ENCODE assay signal across 29 mouse cellular contexts in the genomic region with DNA sequence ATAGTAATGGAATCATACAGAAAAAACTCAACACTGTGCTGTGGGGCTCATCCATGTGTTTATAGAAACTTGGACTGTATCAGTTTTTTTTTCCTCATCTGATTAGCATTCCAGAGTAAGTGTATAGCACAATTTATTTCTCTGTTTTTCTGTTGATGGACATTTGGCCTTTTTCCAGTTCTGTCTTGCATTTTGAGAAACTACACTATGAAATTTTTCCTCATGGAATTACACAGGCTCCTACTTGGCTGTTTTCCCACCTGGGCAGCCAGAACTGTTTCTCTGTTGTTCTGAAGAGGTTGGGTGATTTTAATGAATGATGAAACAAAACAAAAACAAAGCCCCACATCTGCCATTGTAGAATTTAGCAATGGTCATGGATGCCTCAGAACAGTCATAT.
DNase-seq lines count a peak whose midpoint lies in the region; ATAC-seq and TF ChIP-seq lines count a peak whose summit lies in the region.
"Had no signal": no experiment of that assay in that cellular context is flagged by ENCODE, and none has a peak within 500 bp of the region (broad histone marks: within the 10 kb centered on the region; RNA-seq: fewer than 3 reads in every experiment).

No protein-coding gene starts in this region.

- H3K4me1 ChIP-seq in forebrain, embryonic 14.5 days (ENCODE audit: control insufficient read depth, insufficient read depth, low read length), result no peaks in the 10 kb centered on the region
- H3K4me1 ChIP-seq in forebrain, embryonic 10.5 days, result no peaks in the 10 kb centered on the region
- H3K4me1 ChIP-seq in lung, embryonic 14.5 days (ENCODE audit: insufficient read depth), result no peaks in the 10 kb centered on the region
- H3K4me1 ChIP-seq: embryonic facial prominence, embryonic 12.5 days; intestine, embryonic 15.5 days; limb, embryonic 13.5 days; midbrain, embryonic 12.5 days; neural tube, embryonic 15.5 days had no signal

- no peak overlapping the region for H3K27ac ChIP-seq in forebrain, embryonic 14.5 days (ENCODE audit: low read depth, low read length)
- H3K27ac ChIP-seq in forebrain, embryonic 10.5 days, result no peak overlapping the region
- no peak overlapping the region for H3K27ac ChIP-seq in lung, embryonic 14.5 days (ENCODE audit: low read depth)
- H3K27ac ChIP-seq: embryonic facial prominence, embryonic 12.5 days; heart, embryonic 13.5 days; intestine, embryonic 15.5 days; left cerebral cortex, adult 2 months; limb, embryonic 13.5 days; midbrain, embryonic 12.5 days; neural tube, embryonic 15.5 days had no signal

- H3K4me2 ChIP-seq in forebrain, embryonic 14.5 days (ENCODE audit: low read length), result no peak overlapping the region
- H3K4me2 ChIP-seq in lung, embryonic 14.5 days, result no peak overlapping the region
- H3K4me2 ChIP-seq: embryonic facial prominence, embryonic 12.5 days; heart, embryonic 13.5 days; intestine, embryonic 15.5 days; limb, embryonic 13.5 days; liver, embryonic 11.5 days; midbrain, embryonic 12.5 days; neural tube, embryonic 15.5 days had no signal

- no peaks in the 10 kb centered on the region for H3K9me3 ChIP-seq in forebrain, embryonic 14.5 days (replicated peaks; ENCODE audit: control insufficient read depth, low read length)
- H3K9me3 ChIP-seq in forebrain, embryonic 10.5 days, result no peaks in the 10 kb centered on the region
- H3K9me3 ChIP-seq in lung, embryonic 14.5 days (ENCODE audit: low read depth, low read length), result no peaks in the 10 kb centered on the region
- H3K9me3 ChIP-seq: embryonic facial prominence, embryonic 12.5 days; heart, embryonic 13.5 days; intestine, embryonic 15.5 days; limb, embryonic 13.5 days; midbrain, embryonic 12.5 days; neural tube, embryonic 15.5 days had no signal

- H3K27me3 ChIP-seq in forebrain, embryonic 14.5 days (replicated peaks; ENCODE audit: control insufficient read depth, insufficient read depth, low read length), result no peaks in the 10 kb centered on the region
- H3K27me3 ChIP-seq in forebrain, embryonic 10.5 days (ENCODE audit: poor library complexity, severe bottlenecking), result no peaks in the 10 kb centered on the region
- no peaks in the 10 kb centered on the region for H3K27me3 ChIP-seq in lung, embryonic 14.5 days (ENCODE audit: insufficient read depth, low read length)
- H3K27me3 ChIP-seq: embryonic facial prominence, embryonic 12.5 days; heart, embryonic 13.5 days; intestine, embryonic 15.5 days; limb, embryonic 13.5 days; midbrain, embryonic 12.5 days; neural tube, embryonic 15.5 days had no signal

- peak; percentile 48 for DNase-seq in forebrain, embryonic 14.5 days (ENCODE audit: low spot score)
- DNase-seq in forebrain, embryonic 10.5 days (ENCODE audit: extremely low spot score, low spot score), result no peak
- peak; percentile 58 for DNase-seq in lung, embryonic 14.5 days
- no peak for DNase-seq in lung, postnatal 25 days (ENCODE audit: low spot score)
- peak; percentile 13 for DNase-seq in retina, postnatal 1 day
- DNase-seq in retina, embryonic 14.5 days (ENCODE audit: low spot score), result no peak
- no peak for DNase-seq in thymus, postnatal 0 days (ENCODE audit: low spot score)
- DNase-seq: adrenal gland, adult 8-10 months; B cell, adult 2 months; cerebellum, adult 11-12 months; forebrain, postnatal 0 days; gastrocnemius, postnatal 10 days; heart, postnatal 10 days; kidney, adult 9 months; kidney, postnatal 25 days; lung, postnatal 36 days; right cerebral cortex, adult 18-20 months; spleen, adult 18-20 months; thymus, postnatal 25 days had no signal

- H3K4me3 ChIP-seq in forebrain, embryonic 14.5 days (ENCODE audit: low read depth, low read length), result no peak overlapping the region
- no peak overlapping the region for H3K4me3 ChIP-seq in forebrain, embryonic 10.5 days
- H3K4me3 ChIP-seq in lung, embryonic 14.5 days (ENCODE audit: low read depth, low read length), result no peak overlapping the region
- H3K4me3 ChIP-seq: embryonic facial prominence, embryonic 12.5 days; heart, embryonic 13.5 days; intestine, embryonic 15.5 days; left cerebral cortex, adult 2 months; limb, embryonic 13.5 days; midbrain, embryonic 12.5 days; neural tube, embryonic 15.5 days had no signal

- ATAC-seq in forebrain, embryonic 14.5 days, result no peak
- ATAC-seq in lung, embryonic 14.5 days (ENCODE audit: insufficient read depth), result no peak
- ATAC-seq: activated CD4-positive, CD25-positive, alpha-beta regulatory T cell, adult 4 months; forebrain, postnatal 0 days; hindbrain, embryonic 16.5 days; intestine, embryonic 15.5 days had no signal

- TF ChIP-seq CTCF in lung, embryonic 14.5 days (IDR thresholded peaks at IDR 0.05; ENCODE audit: low read depth), result no peak

- H3K36me3 ChIP-seq in forebrain, embryonic 14.5 days (ENCODE audit: control insufficient read depth, insufficient read depth, low read length), result no peaks in the 10 kb centered on the region
- H3K36me3 ChIP-seq in forebrain, embryonic 10.5 days (replicated peaks), result no peaks in the 10 kb centered on the region
- no peaks in the 10 kb centered on the region for H3K36me3 ChIP-seq in lung, embryonic 14.5 days (ENCODE audit: insufficient read depth)
- H3K36me3 ChIP-seq: embryonic facial prominence, embryonic 12.5 days; heart, embryonic 13.5 days; intestine, embryonic 15.5 days; limb, embryonic 13.5 days; midbrain, embryonic 12.5 days; neural tube, embryonic 15.5 days had no signal

- no peak overlapping the region for H3K9ac ChIP-seq in forebrain, embryonic 14.5 days (ENCODE audit: low read length)
- H3K9ac ChIP-seq in lung, embryonic 14.5 days, result no peak overlapping the region
- H3K9ac ChIP-seq: embryonic facial prominence, embryonic 12.5 days; forebrain, postnatal 0 days; heart, embryonic 13.5 days; intestine, embryonic 15.5 days; limb, embryonic 13.5 days; midbrain, embryonic 12.5 days; neural tube, embryonic 15.5 days had no signal

Comparison
In these comparisons a context has a peak if more than half of its experiments do, and no peak if none do; other contexts are left out.
1. DNase-seq: peak in forebrain, embryonic 14.5 days (single experiment), lung, embryonic 14.5 days (single experiment) and retina, postnatal 1 day (single experiment); none in forebrain, embryonic 10.5 days (single experiment), lung, postnatal 25 days (single experiment), retina, embryonic 14.5 days (single experiment) and thymus, postnatal 0 days (single experiment).